Mouse (Mus musculus): ENCODE results near the gene Eno1. TPM values are rescaled to one million over a fixed set of nuclear protein-coding genes. Genes with fewer than 3 reads are reported as not detected.
"Not testable (repeated sequence)": the region's sequence is repeated elsewhere in the genome, so short reads cannot be mapped to it uniquely, and the experiment has no call there.

Gene Eno1
- polyA plus RNA-seq, 1 experiment, result 505 TPM

DNA sequence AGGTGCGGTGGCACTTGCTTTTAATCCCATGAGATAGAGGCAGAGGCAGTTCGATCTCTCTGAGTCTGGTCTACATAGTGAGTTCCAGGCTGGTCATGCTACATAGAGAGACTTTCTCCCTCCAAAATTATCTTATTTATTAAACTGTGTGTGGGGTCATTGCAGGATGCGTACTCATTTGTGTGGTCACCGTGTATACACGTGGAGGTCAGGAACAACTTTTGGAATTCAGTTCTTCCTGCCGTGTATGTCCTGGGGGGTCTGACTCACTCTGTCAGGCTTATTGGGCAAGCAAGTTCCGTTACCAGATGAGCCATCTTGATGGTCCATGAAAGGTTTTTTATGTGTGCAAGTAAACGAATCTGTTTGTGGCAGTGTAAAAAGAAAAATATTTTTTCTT lies 50.5 kb downstream of the Eno1 start:
- no peak for DNase-seq (ENCODE audit: low read depth)
- TF ChIP-seq POLR2A (IDR thresholded peaks at IDR 0.05; ENCODE audit: borderline replicate concordance, extremely low read depth, insufficient read depth, insufficient read length, poor library complexity, severe bottlenecking), result no peak
- no peak for TF ChIP-seq CTCF (IDR thresholded peaks at IDR 0.05; ENCODE audit: borderline replicate concordance, extremely low read depth, insufficient read depth, insufficient read length)

DNA sequence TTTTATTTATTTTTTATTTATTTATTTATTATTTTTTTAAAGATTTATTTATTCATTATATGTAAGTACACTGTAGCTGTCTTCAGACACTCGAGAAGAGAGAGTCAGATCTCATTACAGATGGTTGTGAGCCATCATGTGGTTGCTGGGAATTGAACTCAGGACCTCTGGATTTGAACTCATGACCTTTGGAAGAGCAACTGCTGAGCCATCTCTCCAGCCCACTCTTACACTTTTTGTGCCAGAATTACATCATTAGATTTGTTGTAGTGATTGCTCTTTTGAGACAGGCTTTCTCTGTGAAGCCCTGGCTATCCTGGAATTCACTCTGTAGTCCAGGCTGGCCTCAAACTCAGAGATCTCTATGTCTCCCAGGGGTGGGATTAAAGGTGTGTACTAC lies 50.9 kb downstream of the Eno1 start:
- DNase-seq (ENCODE audit: low read depth), result not testable (repeated sequence)

DNA sequence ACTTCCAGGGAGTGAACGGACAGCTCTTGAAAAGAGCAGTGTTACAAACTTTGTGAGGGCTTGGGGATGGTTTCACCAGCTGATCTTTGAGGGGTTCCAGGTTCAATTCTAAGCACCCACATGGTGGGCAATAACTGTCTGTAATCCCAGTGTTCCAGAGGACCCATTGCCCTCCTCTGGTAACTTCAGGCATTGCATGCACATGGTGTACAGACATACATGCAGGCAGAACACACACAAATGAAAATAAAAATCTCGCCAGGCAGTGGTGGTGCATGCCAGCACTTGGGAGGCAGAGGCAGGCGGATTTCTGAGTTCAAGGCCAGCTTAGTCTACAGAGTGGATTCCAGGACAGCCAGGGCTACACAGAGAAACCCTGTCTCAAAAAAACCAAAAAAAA lies 55.4 kb downstream of the Eno1 start:
- DNase-seq (ENCODE audit: low read depth), result no peak
- peak; percentile 10; the same call in 1 of the 2 replicates for TF ChIP-seq CTCF (IDR thresholded peaks at IDR 0.05; ENCODE audit: borderline replicate concordance, extremely low read depth, insufficient read depth, insufficient read length)
- TF ChIP-seq POLR2A (IDR thresholded peaks at IDR 0.05; ENCODE audit: borderline replicate concordance, extremely low read depth, insufficient read depth, insufficient read length, poor library complexity, severe bottlenecking), result no peak

DNA sequence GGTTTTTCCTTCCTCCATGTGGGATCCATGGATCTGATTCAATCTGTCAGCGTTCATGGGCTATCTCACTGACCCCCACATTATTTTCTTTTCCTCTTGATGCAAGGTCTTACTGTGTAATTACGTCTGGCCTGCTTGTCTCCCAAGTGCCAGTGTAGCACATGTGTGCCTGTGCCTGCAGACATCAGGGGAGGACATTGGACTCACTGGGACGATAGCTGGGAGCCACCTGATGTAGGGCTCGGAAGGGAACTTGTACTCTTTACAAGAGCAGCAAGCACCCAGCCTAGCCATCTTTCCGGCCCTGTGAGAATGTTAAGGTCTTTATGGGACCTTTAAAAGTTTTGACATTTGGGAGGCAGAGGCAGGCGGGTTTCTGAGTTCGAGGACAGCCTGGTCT lies 58.3 kb downstream of the Eno1 start:
- no peak for DNase-seq (ENCODE audit: low read depth)

GRCm38 (mm10) chr4:150295966-150296365 lies 59.4 kb downstream of the Eno1 start:
- no peak for DNase-seq (ENCODE audit: low read depth)
- no peak for TF ChIP-seq CTCF (IDR thresholded peaks at IDR 0.05; ENCODE audit: borderline replicate concordance, extremely low read depth, insufficient read depth, insufficient read length)
- no peak for TF ChIP-seq POLR2A (IDR thresholded peaks at IDR 0.05; ENCODE audit: borderline replicate concordance, extremely low read depth, insufficient read depth, insufficient read length, poor library complexity, severe bottlenecking)

More for the DNA sequence above, 58.3 kb downstream of the Eno1 start:
- TF ChIP-seq POLR2A (IDR thresholded peaks at IDR 0.05; ENCODE audit: borderline replicate concordance, extremely low read depth, insufficient read depth, insufficient read length, poor library complexity, severe bottlenecking), result no peak
- no peak for TF ChIP-seq CTCF (IDR thresholded peaks at IDR 0.05; ENCODE audit: borderline replicate concordance, extremely low read depth, insufficient read depth, insufficient read length)

Other genes with a start within 250 kb of the Eno1 start
- gene H6pd, start 227.7 kb upstream of the Eno1 start, polyA plus RNA-seq (2012; rRNA removed), result 3.2 and 5.8 TPM in 2 replicates
- 0.85 and 1.2 TPM in 2 replicates for gene Gpr157, start 149.4 kb upstream of the Eno1 start, polyA plus RNA-seq (2012; rRNA removed)
- gene Slc2a5, start 117.4 kb upstream of the Eno1 start, polyA plus RNA-seq (2012; rRNA removed), result 2.7 and 3.0 TPM in 2 replicates
- not detected in 2 replicates for gene Slc2a7, start 87.7 kb upstream of the Eno1 start, polyA plus RNA-seq (2012; rRNA removed)
- not detected in 2 replicates for gene Car6, start 35.4 kb upstream of the Eno1 start, polyA plus RNA-seq (2012; rRNA removed)
- gene Rere, start 44.9 kb downstream of the Eno1 start, polyA plus RNA-seq (2012; rRNA removed), result 37.3 and 82.1 TPM in 2 replicates